Mouse (Mus musculus) adipocyte (in vitro differentiated cells): ENCODE data around the gene Tmem214.

Experiments
- DNase-seq: peaks from one replicate; pipeline ENCODE4 v3.0.0-alpha.2; 2016; ENCODE audit warnings: low spot score

Tmem214 gene

DNA sequence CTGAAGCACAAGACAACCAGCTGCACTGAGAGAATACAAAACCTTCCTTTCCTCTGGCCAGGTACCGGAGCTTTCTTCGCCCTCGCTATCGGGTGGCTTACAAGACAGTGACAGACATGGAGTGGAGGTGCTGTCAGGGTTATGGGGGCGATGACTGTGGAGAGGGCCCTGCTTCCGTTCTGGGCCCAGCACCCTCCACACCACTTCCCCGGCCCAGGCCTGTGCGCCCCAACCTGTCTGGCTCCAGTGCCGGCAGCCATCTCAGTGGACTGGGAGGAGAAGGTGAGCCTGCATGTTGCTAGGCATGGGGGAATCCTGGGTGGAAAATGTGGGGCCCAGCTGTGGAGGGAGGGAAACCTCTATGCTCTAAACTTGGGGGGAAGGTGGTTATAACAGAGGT is 47.6 kb downstream of the Tmem214 start:
- no peak for DNase-seq

DNA sequence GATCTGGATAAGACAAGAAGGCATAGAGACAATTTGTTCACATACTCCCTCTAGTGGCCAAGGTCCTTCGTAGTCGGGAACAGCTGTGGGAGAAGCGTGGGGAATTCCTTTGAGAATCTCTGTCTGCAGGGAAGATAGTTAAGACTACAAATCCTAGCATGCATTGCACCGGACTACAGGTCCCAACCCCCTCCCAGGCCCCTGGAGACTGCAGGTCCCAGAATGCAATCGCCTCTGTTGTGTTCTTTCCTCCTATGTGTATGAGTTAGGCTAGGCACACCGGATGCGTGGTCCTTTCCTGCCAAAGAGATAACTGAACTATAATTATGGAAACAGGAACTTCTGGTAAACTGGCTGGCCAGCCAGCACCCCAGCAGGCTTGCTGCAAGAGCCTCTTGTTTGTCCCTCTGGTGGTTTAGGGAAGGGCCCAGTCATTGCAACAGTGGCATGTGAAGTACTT is 48.2 kb downstream of the Tmem214 start:
- peak; percentile 97 for DNase-seq

DNA sequence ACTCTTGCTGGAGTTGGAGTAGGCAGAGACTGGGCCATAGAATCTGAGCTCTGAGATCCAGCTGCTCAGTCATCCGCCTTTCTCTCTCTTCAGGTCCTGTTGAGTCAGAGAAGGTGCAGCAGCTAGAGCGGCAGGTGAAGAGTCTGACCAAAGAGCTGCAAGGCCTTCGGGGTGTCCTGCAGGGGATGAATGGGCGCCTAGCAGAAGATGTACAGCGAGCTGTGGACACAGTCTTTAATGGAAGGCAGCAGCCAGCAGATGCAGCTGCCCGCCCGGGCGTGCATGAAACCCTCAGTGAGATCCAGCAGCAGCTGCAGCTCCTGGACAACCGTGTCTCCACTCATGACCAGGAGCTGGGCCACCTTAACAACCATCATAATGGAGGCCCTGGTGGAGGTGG is 49.0 kb downstream of the Tmem214 start:
- no peak for DNase-seq

DNA sequence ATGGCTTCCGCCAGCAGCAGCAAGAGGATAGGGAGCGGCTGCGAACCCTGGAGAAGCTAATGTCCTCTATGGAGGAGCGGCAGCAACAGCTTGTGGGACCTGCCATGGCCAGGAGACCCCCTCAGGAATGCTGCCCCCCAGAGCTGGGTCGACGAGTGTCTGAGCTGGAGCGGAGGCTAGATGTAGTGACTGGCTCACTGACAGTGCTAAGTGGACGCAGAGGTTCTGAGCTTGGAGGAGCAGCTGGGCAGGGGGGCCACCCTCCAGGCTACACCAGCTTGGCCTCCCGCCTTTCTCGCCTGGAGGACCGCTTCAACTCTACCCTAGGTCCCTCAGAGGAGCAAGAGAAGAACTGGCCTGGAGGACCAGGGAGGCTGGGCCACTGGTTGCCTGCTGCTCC is 49.5 kb downstream of the Tmem214 start:
- no peak for DNase-seq

DNA sequence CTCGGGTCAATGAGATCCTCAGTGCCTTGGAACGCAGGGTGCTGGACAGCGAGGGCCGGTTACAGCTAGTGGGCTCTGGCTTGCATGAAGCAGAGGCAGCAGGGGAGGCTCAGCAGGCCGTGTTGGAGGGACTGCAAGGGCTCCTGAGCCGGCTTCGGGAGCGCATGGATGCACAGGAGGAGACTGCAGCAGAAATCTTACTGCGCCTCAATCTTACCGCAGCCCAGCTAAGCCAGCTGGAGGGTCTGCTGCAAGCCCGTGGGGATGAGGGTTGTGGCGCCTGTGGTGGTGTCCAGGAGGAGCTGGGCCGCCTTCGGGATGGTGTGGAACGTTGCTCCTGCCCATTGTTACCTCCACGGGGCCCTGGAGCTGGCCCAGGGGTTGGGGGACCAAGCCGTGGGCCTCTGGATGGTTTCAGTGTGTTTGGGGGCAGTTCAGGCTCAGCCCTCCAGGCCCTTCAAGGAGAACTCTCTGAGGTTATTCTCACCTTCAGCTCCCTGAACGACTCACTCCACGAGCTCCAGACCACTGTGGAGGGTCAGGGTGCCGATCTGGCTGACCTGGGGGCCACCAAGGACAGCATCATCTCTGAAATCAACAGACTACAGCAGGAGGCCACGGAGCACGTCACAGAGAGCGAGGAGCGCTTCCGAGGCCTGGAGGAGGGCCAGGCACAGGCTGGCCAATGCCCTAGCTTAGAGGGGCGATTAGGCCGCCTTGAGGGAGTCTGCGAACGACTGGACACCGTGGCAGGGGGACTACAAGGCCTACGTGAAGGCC is 50.3 kb downstream of the Tmem214 start:
- DNase-seq = no peak

DNA sequence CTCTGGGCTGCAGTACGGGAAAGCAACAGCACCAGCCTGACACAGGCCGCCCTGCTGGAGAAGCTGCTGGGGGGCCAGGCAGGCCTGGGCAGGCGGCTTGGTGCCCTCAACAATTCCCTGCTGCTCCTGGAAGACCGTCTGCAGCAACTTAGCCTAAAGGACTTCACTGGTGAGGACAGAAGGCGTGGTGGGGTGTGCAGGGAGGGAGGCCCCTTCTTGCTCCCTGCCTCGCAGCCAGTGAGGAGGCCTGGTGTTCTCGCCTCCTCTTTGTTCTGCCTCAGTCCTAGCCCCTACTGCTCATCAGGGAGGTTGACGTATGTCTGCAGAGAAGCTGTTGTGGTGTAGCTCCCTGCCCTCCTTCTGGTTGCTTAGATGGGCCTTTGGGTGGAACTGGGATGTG is 50.9 kb downstream of the Tmem214 start:
- DNase-seq = no peak

DNA sequence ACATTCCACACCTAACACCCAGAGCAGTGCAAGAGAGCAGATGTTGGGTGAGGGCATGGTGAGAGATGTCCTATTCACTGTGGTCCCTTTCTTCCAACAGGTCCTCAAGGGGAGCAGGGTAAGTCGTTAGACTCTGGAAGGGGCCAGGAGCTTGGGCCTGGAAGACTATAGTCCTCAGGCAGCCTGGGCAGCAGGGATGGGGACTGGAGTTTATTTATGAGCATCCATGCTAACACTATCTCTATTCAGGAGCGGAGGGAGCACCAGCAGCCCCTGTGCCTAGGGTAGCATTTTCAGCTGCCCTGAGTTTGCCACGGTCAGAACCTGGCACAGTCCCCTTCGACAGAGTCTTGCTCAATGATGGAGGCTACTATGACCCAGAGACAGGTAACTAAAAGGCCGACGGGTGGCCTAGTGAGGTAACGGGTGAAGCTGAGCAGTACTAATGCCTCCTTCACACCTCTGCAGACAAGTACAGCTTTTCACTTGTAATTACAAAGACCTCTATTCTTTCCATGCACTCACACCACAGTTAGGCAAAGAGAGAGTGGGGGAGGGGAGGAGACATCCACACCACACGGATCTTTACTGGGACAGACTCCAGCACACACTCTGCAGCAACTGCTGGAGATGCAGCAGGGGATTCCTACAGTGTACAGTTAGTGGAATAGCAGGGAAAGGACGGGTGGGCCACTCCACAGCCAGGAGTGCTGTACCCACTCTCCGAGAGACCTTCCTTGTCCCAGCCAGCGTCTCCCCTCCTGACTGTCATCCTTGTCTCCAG is 52.2 kb downstream of the Tmem214 start:
- DNase-seq = no peak

DNA sequence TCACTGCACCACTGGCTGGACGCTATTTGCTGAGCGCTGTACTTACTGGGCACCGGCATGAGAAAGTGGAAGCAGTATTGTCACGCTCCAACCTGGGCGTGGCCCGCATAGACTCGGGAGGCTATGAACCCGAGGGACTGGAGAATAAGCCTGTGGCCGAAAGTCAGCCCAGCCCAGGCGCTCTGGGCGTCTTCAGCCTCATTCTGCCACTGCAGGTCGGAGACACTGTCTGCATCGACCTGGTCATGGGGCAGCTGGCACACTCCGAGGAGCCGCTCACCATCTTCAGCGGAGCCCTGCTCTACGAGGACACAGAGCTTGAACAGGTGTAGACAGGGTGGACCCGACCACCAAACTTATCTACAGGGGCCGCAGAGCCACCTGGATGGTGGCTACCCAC is 52.8 kb downstream of the Tmem214 start:
- DNase-seq = no peak

DNA sequence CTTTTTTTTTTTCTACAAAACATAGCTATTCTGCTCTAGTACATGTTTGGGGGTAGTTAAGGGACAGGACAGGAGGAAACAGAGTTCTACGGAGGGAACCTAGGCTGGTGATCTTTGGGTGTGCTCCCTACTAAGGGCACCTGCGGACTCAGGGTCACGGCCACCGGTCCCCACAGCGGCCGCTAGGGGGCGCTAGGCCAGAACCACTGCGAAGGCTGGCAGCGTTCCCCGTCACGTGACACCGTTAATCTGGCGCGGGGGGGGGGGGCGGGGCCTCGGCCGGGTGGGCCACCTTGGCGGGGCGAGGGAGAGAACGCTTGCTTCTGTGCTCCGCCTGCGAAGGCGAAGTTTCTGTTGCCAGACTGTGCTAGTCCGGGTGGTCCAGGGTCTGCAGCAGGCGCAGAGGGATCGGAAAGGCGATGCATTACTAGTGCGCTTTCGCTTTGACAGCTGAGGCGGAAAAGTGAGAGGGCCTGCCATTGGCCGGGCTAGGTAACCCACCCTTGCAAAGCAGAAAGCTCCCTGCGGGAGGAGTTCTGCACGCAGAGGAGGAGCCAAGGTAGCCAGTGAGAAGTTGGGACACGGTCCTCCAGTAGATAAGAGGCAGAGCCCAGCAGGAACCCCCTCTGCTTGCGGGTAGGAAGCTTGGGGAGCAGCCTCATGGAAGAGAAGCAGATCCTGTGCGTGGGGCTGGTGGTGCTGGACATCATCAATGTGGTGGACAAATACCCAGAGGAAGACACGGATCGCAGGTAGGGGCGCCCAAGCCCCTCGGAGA is 53.6 kb downstream of the Tmem214 start, which contains the start of gene Khk:
Gene Khk (plus strand): TSS at position 176 of the 778 bp plus-strand sequence.
- DNase-seq = peak; percentile 93

DNA sequence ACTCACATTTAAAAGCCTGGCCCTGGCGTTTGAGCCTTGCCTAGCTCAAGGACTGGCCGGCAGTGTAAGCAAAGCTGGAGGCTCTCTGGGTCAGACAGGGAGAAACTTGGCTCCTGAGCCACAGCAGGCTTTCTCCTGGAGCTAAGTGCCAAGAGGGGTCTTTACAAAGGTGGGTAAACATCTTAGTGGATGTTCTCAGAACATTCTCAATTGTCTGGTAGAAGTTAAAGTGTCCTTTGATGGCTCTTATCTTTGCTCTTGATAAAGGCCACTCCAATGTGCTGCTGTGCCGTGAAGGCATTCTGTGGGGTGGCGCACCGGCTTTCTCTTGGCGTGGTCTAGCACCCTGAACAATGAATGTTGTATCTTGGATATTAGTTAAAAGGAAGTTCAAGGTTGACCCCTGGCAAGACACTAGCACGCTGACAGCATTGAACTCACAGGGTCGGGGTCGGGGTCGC is 54.8 kb downstream of the Tmem214 start:
- DNase-seq = no peak

DNA sequence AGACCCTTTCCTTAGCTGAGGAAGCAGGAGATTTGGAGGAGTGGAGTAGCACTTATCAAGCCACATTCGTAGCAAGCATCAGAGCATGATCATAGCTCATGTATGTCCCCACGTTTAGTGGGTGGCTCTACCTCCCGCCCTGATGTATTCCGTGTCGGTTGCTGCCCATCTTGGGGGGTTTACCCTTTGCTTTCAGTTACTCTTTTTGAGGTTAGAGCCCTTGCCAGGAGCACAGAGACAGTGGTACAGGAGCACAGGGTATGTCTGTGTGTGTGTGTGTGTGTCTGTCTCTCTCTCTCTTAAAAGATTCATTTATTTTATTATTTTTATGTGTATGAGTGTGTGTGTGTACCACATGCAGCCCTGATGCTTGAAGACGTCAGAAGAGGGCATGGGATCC is 55.3 kb downstream of the Tmem214 start:
- no peak for DNase-seq

DNA sequence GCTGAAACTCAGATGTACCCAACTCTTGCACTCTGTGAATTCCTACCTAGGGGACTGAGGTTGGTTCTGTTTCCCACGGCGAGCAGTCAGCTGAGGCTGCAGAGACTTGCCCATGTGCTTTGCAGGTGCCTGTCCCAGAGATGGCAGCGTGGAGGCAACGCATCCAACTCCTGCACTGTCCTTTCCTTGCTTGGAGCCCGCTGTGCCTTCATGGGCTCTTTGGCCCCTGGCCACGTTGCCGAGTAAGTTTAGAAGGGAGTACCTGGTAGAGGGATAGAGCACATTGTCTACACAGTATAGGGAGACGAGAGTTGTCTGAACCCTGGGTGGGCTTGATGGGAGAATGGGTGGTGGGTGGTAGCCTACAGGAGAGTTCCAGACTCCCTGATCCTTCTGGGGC is 56.8 kb downstream of the Tmem214 start:
- no peak for DNase-seq

DNA sequence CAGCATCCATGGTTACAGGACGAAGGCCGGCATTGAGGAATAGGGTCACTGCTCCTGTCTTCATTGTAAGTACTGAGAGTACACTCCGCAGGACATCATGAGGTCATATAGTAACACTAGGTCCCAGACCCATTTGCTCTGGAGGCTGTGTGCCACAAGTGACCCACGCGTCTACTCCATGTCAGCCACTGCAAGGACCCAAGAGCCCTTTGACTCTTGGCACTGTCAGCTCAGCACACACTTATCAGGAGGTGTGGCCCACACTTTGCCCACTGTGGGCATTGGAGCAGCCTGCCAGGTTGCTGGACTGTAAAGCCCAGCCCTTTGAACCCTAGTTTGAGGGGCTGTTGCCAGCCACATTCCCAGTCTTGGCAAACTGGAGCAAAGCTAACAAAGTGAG is 57.4 kb downstream of the Tmem214 start:
- no peak for DNase-seq

DNA sequence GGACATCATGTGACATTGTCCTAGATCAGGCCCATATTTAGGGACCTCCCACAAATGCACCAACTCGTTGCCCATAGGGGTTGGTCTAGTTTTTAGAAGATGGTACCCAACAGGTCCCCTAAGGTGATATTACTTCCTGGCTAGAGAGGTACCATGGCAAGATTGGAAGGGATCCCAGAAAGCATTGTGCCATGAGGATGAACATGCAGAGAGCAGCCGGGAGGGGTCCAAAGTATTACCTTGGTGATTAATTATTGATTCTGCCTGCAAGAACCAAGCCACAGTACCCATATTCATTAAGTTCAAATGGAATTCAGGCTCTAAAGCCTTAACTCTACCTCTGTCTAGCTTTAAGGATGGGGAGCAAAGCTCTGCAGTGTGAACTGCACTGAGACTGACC is 58.3 kb downstream of the Tmem214 start:
- no peak for DNase-seq

DNA sequence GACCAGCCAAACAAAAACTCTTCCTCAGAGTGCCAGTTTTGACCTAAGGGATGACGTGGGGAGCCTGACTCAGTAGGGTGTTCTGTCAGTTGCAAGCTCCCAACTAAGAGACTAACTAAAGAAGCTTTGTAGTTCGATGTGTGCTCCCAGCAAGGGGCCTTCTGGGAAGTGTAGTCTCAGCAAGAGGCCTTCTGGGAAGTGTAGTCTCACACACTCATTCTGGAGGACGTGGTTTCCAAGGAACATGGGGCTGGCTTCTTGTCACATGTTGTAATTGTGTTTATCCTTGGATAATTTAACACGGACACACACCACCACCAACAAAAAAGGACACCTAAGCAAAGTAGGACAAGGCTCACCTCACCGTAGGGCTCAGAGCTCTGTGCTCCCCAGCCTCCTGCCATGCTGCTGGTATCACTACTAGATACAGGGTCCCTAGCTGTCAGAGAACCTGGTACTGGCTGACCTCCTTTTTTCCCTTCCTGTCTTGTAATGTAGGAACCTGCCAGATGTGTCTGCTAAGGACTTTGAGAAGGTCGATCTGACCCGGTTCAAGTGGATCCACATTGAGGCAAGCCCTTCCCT is 60.2 kb downstream of the Tmem214 start:
- peak; percentile 37 for DNase-seq
